Mouse (Mus musculus) spleen, embryonic (tissue): ENCODE data around the gene Gm10409.
"Not testable (repeated sequence)": the region's sequence is repeated elsewhere in the genome, so short reads cannot be mapped to it uniquely, and the experiment has no call there.

Source experiments
- CTCF ChIA-PET: fragments of 350-600 bp; sonication (Branson Sonifier 250); formaldehyde crosslinking; loops from one replicate; lab custom pipeline; 2022; lab: Charles Lee

The Gm10409 gene

GRCm38 (mm10) chr14:3412314-3412713, at the start of gene Gm10409:
Gene Gm10409, plus strand, starts transcription at chr14:3412614.
- CTCF ChIA-PET = not testable (repeated sequence)

GRCm38 (mm10) chr14:3394793-3395192, 17.6 kb upstream of the Gm10409 start, which contains the start of gene Gm10413:
Gene Gm10413, plus strand, starts transcription at chr14:3395093.
- CTCF ChIA-PET = not testable (repeated sequence)

DNA sequence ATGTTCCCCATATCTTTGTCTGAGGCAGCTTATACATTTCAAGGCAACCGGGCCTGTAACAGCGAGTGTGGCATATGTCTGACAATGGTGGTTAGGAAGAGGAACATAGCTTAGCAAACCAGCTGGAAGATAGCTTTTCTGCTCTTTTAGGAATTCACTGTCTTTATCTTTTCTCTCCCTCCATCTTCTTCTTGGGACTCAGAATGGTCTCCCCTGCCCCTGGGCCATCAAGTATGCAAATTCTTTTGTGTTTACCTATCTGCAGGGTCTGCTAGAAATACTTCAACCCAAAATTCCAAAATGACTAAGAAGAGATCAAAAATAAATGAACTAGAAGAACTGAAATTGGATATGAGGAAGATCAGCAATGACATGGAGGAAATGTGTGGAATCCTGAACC, 15.4 kb downstream of the Gm10409 start, which contains the start of gene Gm3005:
Gene Gm3005 (plus strand): TSS at position 301 of the 400 bp plus-strand sequence.
- CTCF ChIA-PET = not testable (repeated sequence)

DNA sequence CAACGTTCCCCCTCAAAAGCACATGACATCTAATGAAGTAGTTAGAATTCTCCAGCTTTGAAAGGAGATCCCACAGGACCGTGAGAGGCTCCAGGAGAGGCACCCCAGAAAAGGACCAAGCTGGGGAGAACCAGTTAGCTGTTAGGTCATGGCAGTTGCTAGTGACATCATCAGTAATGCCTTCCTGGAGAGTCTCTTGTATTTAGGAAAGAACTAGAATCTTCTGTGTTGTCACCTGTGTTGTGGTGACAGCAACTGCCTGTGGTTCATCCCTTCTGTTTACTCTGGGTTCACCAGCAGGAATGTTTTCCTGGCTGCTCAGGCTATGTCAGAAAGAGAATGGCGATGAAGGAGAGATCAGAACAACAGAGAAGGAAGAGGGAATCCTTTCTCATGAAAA, 36.7 kb downstream of the Gm10409 start, which contains the start of gene Gm10408:
Gene Gm10408 (plus strand): TSS at position 301 of the 400 bp plus-strand sequence.
- CTCF ChIA-PET = not testable (repeated sequence)
